Mouse (Mus musculus) thymus, postnatal 25 days (tissue): ENCODE measurements at regions not wholly inside any gene's neighbourhood (a gene's known extent, or its start where the extent isn't known, plus 50 kb on each side); places are given as distances from the start of the nearest gene placed in this dataset.

Source experiments
- DNase-seq: peaks from one replicate; pipeline ENCODE4 v3.0.0; 2022

DNA sequence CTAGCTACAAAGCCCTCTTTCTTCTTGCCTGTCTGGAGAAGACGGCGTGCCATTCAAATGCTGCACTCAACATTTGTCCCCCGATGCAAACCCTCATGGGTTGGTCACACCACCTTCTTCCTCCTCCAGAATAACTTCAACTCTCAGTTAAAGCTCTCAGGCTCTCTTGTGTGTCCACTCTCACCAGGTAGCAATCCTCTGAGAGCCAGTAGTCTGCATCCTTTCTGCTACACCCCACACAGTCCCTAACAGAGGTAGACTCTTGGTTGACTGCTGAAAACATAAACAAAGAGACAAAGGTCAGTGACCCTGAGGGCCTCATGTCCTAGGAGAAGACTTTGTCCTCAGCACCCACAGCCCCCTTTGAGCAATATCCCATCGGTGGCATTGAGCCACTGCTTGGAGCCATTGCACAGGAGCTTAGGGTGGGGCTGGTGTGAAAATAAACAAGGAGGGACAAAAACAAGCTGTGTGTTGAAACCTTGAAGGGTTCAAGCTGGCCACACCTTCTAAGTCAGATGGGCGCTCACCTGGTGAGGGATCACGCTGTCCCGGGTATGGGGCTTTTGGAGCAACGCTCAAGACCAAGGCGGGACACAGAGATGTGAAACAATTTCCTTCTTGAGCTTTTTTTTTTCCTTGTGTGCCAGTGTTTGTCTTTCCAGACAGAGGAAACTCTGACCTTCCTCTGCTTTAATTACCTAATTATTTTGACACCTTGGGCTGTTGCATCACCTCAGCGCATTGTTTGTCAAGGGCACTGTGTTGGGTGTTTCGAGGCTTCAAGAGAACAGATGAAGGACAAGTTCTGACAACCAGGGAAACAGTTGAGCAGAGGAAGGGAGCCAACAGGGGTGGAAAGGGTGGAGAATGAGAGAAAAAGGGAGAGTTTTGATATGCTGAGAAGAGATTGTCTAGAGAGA, 101.4 kb upstream of the Bcl6 start:
- no peak for DNase-seq

DNA sequence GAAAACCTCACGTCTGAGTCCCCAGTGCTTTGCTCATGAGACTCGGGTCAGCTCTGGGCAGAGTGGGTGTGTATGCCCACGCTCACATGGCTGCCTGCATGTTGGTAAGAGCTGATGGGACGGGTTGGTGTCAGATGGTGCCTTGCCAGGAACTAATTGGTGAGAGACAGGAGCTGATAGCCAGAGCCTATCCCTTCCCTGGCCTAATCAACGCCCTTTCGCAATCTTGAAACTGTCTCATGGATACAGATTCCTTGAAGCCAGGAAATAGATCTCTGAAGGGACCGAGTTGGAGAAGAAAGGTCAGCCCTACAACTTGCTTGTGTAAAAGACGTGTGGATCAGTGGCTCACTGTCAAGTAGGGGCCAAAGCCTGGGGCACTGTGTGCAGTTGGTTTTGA, 95.3 kb upstream of the Bcl6 start:
- no peak for DNase-seq

DNA sequence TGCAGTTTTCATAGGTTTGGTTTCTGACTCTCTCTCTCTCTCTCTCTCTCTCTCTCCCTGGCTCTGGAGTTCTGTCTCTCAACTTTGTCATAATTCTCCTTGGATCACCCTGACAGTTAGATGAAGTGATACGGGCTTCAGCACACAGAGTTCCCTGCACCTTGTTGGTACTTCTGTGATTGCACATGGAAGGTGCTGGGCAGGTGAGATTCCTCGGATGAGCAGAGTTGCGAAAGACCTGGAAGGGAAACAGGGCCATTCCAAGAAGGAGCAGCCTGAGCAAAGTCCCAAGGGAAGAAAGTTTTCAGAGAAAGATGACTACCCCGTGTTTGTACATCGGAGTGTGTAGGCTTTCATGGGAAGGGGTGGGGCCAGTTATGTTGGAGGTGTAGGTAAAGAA, 91.8 kb upstream of the Bcl6 start:
- no peak for DNase-seq

DNA sequence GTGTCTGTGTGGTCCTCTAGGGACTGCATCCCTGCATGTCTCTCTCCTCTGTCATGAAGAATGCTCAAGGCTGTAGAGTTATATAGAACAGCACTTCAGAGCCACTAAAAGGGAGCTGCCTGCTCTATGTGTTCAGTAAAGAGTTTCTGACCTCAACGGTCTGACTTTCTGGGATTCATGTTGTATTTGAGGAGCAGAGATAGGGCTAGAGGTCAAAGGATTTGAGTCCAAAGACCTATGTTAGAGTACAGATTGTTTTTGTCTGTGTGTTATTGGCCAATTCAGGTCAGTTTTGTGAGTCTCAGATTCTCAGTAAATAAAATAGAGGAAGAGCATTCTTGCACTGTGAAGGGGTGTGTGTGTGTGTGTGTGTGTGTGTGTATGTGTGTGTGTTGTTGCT, 90.0 kb upstream of the Bcl6 start:
- DNase-seq: no peak

DNA sequence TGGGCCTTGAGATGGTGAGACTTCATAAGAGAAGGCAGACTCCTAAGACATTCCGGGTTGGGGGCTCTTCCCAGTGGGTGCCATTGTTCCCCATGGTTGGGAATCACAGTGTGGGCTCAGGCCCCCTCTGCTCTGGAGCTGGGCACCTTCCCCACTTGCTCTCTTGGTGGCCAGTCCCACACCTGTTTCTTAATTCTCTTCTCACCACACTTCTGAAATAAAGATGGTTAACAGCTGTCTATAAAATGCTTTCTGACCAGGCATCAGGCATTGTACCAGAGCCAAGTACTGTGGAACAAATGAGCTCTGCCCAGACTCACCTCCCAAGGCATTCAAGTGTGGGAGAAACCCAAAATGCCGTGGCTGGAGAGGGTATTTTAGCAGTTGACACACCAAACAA, 88.8 kb upstream of the Bcl6 start:
- no peak for DNase-seq

DNA sequence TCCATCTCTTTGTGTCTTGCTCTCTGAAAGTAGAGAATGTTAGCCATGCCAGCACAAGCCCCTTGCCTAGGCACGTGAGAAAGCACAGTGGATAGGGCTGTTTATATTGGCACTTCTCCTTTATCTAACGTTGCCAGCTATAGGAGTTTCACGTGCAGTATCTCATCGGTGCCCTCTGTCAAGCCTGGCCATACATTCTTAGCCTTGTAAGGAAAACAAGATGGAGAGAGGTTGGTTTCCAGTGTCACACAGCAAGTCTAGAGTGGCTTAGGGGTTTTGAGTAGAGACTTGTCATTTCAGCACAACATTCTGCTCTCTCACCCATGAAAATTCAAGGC, 88.1 kb upstream of the Bcl6 start:
- DNase-seq: no peak

DNA sequence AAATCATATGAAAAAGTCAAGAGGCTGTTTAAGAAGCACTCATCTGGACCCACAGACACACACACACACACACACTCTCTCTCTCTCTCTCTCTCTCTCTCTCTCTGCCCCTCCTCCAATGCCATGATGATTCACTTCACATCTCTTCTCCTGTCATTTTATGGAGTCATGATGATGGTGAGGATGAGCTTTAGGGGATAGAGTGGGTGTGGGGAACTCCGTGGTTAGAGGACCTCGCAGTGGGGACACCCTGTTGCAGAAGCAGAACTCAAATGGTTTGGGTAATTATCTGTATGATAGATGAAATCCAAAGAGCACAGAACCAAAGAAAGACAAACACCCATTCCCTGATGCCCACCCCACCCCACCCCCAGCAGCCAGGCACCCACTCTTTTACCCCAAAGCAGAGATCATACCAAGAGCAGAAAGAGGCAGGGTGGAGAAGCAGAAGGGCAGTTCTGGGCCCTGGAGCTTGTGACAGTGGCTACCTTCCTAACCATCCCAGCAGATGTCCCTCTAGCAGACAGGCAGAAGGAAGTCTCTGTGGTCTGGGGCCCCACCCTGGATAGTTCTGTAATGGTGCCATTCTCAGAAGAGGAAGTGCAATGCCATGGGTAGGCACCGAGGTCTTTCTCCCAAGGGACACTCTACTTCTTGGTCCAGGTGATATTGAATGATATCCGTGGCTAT, 87.6 kb upstream of the Bcl6 start:
- DNase-seq: no peak

DNA sequence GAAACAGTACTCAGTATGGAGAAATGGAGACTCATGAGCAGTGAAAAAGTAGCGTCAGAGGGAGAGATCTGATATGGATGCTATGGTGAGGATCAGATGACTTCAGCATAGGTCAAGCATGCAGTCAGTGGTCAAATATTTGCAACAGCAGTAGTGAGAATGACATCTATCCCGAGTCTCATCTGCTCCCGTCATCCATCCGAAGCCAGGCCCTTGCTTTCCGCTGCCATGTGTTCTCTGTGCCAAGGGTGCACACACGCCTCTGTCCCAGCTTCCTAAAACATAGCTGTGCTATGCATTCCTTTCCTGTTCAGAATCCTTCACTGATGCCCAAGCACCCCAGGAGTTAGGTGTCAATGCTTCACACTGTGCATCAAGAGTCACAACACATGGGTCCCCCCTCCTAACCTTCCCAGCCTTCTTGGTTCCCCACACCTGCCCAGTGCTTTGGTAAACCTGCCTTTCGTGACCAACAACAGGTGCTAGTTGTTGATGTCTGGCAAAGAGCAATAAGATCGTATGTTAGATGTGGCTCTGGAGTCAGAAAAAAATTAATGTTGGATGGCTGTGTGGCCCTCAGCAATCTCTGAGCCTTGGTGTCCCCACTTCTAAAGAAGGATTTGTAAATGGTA, 85.1 kb upstream of the Bcl6 start:
- DNase-seq: no peak

DNA sequence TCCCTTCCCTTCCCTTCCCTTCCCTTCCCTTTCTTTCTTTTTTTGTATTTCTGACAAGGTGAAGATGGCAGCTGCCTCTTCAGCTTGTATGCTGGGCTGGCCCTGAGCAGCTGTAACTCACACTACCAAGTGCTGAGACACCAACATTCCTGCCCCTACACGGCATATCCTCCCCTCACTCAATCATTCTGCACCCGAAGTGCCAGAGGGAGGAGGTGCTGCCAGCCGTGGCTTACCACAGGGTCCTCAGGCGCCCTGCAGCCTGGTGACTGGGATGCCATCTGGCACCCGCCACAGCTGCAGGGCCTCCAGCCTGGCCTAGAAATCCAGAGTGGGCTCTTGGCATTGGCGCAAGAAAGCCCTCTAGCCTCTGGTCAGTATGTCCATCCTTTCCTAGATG, 84.4 kb upstream of the Bcl6 start:
- DNase-seq: peak; percentile 54

DNA sequence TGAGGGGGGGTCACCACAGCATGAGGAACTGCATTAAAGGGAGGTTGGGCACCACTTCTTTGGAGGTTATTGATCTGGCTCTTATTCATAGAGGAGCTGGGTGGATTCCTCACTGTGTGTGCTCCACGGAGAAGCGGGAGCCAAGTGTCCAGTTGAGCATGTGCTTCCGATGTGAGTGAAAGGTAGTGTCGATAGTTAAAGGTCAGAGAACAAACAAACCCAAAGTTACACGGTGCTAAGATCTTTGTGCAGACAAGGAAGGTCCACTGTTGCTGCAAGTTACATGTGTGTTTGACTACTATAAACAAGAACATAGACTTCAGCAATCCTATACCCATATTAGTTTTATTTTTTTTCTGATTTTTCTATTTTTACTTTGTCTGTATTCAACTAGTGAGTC, 80.8 kb upstream of the Bcl6 start:
- no peak for DNase-seq

DNA sequence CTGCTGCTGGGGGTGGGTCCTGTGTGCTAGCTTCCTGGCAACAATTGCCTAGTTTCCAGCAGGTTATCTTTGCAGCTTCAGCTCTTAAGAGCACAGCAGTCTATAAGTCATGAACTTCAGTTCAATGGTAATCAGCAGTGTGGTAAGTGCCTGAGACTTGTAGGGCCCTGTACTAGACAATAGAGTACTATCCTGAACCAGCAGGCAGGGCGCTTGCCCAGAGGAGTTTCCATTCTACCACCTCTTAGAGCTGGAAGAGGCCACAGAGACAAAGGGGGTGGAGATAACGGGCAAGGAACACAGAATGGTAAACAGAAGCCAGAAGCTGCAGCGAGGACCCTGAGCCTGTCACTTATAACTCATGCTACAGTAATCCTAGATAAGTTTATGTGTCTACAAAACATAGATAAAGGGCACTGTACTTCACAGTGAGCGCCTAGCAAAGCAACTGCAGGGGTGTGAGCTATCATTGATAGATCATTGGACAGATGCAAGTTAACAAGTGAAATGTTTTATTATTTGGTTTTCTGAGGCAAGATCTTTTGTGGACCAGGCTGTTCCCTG, 79.7 kb upstream of the Bcl6 start:
- DNase-seq: no peak

DNA sequence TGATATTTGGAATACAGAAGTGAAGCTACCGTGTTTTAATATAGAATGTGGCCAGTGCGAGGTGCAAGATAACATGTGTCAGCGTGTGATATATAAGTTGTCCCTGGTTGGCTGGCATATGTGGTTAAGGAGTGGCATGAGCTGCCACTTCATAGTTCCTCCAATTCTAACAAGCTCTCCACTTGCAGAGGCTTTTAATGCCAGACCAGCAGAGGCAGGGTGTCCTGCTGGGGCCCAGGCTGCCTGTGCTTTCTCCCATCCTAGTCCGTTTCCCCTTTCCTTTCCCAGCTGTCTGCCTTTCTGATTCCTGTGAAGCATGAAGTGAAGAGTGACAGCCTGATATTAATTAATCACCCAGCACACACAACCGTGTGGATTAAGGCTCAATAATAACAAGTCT, 73.7 kb upstream of the Bcl6 start:
- DNase-seq: no peak

DNA sequence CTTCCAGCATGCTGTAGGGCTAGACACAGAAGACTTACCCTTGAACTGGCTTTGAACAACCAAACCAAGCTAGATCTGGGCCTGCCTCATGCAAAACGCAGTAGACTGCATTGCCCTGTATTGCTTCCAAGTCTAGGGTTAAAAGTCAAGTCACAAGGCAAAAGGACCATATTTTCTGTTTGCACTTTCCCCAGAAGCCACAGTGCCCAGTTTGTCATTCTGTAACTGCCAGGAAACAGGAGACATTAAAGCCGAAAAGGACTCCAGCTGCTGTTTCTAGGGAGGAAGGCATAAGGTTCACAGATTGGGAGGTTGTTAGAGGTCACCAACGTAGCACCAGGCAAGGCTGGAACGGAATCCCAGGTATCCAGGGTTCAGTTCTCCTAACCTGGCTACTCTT, 72.8 kb upstream of the Bcl6 start:
- no peak for DNase-seq

DNA sequence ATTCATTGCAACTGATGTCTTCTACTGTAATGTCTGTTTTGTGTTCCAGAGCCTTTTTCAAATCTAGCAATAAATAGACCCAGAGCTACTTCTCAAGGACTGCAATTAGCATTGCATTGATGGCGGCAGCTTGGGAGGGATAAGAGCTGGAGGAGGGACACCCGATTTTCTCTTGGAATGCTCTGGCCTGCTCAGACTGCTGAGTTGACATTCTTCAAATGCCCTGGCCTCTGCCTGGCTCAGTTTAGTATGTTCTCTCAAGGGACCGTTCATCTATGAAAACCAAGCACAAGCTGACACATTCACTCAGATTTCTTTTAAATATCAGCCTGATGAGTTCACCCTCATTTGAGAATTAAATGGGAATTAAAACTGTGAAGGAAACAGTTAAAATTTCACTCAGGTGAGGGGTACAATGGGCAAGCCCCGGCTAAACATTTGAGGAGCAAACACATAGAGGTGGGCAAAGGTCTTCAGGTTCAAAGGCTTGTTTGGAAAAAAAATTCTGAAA, 70.5 kb upstream of the Bcl6 start:
- no peak for DNase-seq

DNA sequence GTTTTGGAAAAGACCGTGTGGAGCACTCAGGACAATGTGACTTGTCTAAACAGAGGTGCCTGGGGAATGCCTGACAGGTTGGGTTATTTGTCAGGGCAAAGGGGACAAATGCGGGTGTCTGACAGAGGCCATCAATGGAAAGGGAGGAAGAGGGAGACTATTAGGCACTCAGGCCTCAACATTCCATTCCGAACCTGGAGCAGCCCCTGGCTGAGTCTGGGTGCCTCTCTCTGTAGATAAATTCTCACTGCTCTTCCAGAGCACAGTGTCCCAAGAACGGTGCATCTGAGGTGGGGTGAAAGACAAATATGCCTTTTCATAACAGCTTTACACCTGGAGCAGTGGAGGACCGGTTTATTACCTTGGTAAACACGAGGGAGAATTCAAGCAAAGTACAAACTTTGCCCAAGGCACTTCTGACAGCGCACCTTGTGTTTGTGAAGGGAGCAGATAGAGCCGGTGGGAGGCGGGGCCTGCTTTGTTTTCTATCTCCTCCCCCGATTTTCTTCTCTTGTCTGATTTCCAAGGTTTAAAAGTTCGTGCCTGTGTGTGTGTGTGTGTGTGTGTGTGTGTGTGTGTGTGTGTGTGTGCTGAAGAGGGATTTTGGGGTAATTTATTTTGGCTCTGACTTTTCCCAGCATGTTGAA, 68.4 kb upstream of the Bcl6 start:
- DNase-seq: no peak

DNA sequence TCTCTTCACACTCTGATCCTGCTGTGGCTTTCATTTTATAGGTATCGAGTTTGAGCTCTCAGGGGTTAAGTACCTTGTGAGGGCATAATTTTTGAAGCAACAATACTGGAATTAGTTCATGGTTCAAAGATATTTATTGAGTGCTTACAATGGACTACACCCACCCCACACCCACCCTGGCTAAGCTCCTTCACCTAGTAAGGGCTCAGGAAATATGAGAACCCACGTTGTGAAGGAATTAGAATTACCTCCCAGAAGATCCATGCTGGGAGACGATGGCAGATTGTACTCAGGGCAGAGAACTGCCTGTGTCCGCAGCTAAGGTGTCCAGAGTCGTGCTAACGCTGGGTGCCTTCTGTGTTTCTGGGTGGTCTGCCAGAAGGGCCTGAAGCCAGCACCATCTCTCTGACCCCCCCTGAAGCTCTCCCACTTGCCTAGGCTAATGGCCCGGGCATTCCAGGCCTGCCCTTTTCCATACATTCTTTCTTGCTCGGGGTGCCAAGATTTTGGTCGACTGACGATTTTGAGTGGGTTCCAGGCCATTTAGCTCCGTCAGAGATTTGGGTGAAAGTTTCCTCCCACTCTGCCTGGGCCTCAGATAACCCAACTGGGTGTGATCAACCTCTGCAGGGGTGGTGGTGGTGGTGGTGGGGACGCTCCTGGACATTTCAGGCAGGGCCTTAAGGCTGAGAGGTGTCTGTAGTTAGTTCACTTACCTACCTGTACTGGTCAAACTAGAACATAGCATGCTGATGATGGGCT, 67.7 kb upstream of the Bcl6 start:
- DNase-seq: no peak

DNA sequence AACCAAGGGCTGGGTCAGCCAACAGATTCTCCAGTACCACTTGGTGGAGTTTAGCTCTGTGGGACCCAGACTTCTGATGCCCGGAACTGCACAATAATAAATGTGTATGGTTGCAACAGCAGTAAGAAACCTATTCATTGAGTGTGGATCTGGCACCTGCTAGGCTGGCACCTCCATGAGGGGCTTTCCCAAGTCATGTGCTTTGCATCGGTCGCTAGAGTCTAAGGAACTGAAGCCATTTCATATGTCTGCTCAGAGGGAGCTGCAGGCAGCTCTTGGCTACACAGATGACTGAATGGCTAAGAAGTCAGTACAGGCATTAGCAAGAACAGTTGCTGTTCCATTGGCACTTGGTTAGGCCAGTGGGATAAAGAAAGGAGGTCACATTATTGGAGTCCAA, 65.6 kb upstream of the Bcl6 start:
- DNase-seq: no peak

DNA sequence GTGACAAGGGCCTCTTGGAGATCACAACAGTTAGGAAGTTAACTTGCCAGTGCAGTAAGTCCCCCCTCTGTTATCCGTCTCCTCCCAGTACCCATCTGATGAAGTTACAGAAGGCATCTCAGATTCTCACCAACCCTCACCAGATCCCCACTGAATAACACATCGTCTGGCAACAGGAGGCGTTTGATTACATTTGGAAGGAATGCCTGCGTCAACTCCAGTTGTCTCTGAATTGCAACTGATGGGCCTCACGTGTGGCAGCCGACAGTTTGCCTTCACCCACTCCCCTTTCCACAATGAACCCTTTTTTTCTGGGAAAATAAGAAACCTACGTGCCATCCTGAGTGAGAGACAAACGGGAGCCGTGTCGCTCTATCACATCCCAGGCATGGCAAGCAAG, 64.8 kb upstream of the Bcl6 start:
- no peak for DNase-seq

DNA sequence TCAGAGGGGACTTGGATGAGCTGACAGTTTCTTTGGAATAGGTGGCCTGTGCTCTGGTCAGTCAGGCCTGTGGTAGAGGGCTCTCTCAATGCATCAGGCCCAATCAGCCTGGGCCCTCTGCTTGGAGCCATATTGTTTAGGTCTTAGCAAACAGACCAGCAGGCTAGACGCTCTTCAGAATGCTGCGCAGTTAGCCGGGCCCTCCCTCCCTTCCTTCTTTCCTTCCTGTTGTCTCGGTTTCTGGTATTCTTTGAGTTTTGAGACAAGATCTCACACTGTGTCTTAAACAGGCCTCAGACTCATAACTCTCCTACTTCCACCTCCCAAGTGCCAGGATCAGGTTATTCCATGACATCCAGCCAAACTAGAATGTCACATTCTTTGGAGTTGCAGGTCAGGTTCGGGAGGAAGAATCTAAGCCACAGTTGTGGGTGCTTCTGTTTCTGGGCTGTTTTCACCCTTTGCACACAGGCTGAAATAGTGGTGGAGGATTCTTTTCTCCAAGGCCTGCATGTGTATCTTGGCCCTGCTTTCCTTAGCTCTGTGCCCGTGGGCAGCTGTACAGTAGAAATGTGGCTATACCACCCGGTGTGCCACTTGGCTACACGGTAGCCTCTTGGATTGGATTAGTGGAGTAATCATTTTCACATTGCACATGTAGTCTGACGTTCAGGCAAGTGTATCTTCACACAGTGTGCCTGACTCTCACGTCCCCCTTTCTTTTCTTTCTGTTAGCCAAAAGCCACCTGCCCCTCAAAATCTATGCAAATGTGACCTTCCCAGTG, 62.4 kb upstream of the Bcl6 start:
- peak; percentile 38 for DNase-seq

DNA sequence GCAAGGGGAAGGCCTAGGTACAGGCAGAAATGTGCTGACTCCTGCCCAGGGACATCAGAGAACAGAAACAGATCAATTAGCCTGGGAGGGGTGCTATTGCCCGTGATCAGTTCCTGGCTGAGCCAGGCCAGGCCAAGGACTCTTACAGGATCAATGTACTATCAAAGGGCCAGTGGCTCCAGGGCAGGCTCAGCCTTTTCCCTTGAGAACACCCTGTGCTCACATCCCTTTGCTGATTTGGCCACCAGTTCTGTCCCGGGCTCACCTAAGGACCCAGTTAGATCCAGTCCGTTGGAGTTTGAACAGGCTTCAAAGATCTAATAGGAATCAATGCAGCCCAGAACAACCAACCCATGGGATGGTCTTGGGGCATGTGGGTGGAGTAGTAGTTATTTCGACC, 55.1 kb upstream of the Bcl6 start:
- DNase-seq: no peak

DNA sequence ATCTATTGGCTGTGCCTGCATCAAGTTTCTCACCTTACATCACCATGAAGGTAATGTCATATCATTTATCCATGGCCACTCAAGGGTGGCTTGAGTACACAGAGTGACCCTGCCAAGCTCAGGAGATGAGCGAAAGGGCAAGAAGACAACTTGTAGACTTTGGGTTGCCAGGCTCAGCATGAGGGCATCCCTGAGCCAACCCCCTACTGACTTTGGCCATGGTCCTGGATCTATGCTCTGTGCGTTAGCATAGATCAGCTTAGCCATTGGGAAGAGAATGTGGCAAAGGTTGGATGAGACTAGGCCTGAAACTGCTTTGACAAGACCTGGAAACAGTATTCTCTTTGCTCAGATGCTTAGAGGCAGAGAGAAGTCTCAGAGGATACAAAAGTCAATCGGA, 54.3 kb upstream of the Bcl6 start:
- DNase-seq: no peak

DNA sequence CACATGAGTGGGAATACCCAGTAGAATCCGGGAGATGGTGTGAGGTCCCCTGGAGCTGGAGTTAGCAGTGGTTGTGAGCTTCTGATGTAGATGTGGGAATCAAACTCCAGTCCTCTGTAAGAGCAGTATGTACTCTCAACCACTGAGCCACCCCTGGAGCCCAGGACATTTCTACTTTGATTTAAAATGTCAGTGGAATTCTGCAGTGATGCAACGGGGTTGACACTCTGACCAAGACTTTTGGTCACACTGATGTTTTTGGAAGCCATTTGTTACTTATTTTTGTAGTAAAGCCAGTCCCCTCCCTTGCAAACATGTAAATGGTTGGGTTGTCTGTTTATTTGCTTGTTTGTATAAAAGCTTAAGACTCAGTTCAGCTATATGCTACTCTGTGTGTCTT, 53.6 kb upstream of the Bcl6 start:
- no peak for DNase-seq
